Mouse (Mus musculus): ENCODE results near the gene Gm10778.

- TF ChIP-seq CTCF (conservative IDR thresholded peaks at IDR 0.05; ENCODE audit: insufficient read depth, insufficient read length, low read depth, low read length), result no peak
- no peak for TF ChIP-seq POLR2A (IDR thresholded peaks at IDR 0.05; ENCODE audit: low read depth, low read length)
These were observed 7.3 kb upstream of the Gm10778 start for GRCm38 (mm10) chr10:81641566-81641965.

All from kidney, adult 2 months (tissue).